Comparison of ENCODE assay signal across 23 mouse cellular contexts in genomic region chr15:5260183-5260582, GRCm38 (mm10). TPM values are rescaled to one million over a fixed set of nuclear protein-coding genes. Genes with fewer than 3 reads are reported as not detected.
DNase-seq lines count a peak whose midpoint lies in the region; ATAC-seq lines count a peak whose summit lies in the region.
"Had no signal": no experiment of that assay in that cellular context is flagged by ENCODE, and none has a peak within 500 bp of the region (broad histone marks: within the 10 kb centered on the region; RNA-seq: fewer than 3 reads in every experiment).

No protein-coding gene starts in this region.

- no peak overlapping the region for H3K4me2 ChIP-seq in hindbrain, embryonic 13.5 days
- H3K4me2 ChIP-seq in midbrain, embryonic 11.5 days = no peak overlapping the region
- no peak overlapping the region for H3K4me2 ChIP-seq in midbrain, embryonic 15.5 days
- no peak overlapping the region for H3K4me2 ChIP-seq in intestine, embryonic 15.5 days (replicated peaks)
- H3K4me2 ChIP-seq in neural tube, embryonic 14.5 days (ENCODE audit: low read depth, low read length) = no peak overlapping the region
- H3K4me2 ChIP-seq: embryonic facial prominence, embryonic 15.5 days; hindbrain, embryonic 14.5 days had no signal

- ATAC-seq in hindbrain, embryonic 13.5 days (ENCODE audit: low FRiP score) = peak; percentile 59
- ATAC-seq in midbrain, embryonic 11.5 days (ENCODE audit: low FRiP score) = no peak
- no peak for ATAC-seq in midbrain, embryonic 15.5 days (replicated peaks)
- peak; percentile 82 for ATAC-seq in intestine, embryonic 15.5 days
- peak; percentile 30; the same call in 1 of the 2 replicates for ATAC-seq in neural tube, embryonic 14.5 days (ENCODE audit: low read depth)
- ATAC-seq: Patski had no signal

- no peak overlapping the region for H3K4me3 ChIP-seq in hindbrain, embryonic 13.5 days
- H3K4me3 ChIP-seq in hindbrain, embryonic 10.5 days = no peak overlapping the region
- no peak overlapping the region for H3K4me3 ChIP-seq in midbrain, embryonic 11.5 days (ENCODE audit: low read depth, low read length)
- no peak overlapping the region for H3K4me3 ChIP-seq in midbrain, embryonic 15.5 days
- H3K4me3 ChIP-seq in intestine, embryonic 15.5 days (replicated peaks) = no peak overlapping the region
- H3K4me3 ChIP-seq in neural tube, embryonic 14.5 days (ENCODE audit: low read depth, low read length) = no peak overlapping the region
- H3K4me3 ChIP-seq: embryonic facial prominence, embryonic 15.5 days; layer of hippocampus, adult 2 months had no signal

- 40% methylated on average over 5 of the region's 5 CpGs for WGBS in hindbrain, embryonic 13.5 days
- WGBS in hindbrain, embryonic 10.5 days = 71% methylated on average over 5 of the region's 5 CpGs
- WGBS in midbrain, embryonic 11.5 days = 79% methylated on average over 5 of the region's 5 CpGs
- WGBS in midbrain, embryonic 15.5 days = 56% methylated on average over 5 of the region's 5 CpGs
- WGBS in intestine, embryonic 15.5 days = 56% methylated on average over 5 of the region's 5 CpGs
- WGBS in neural tube, embryonic 14.5 days = 30% methylated on average over 5 of the region's 5 CpGs

- peaks cover 12% of the 10 kb centered on the region for H3K4me1 ChIP-seq in hindbrain, embryonic 13.5 days (replicated peaks)
- no peaks in the 10 kb centered on the region for H3K4me1 ChIP-seq in hindbrain, embryonic 10.5 days (replicated peaks)
- H3K4me1 ChIP-seq in midbrain, embryonic 11.5 days (ENCODE audit: control insufficient read depth, insufficient read depth, low read length) = no peaks in the 10 kb centered on the region
- no peaks in the 10 kb centered on the region for H3K4me1 ChIP-seq in midbrain, embryonic 15.5 days
- H3K4me1 ChIP-seq in intestine, embryonic 15.5 days (replicated peaks) = no peaks in the 10 kb centered on the region
- H3K4me1 ChIP-seq in neural tube, embryonic 14.5 days (ENCODE audit: control insufficient read depth, insufficient read depth, low read length) = 0 out of 2 replicates have a peak, but pooled peaks cover 9% of the 10 kb centered on the region
- H3K4me1 ChIP-seq: embryonic facial prominence, embryonic 15.5 days had no signal

- H3K27ac ChIP-seq in hindbrain, embryonic 13.5 days = no peak overlapping the region
- no peak overlapping the region for H3K27ac ChIP-seq in hindbrain, embryonic 10.5 days
- no peak overlapping the region for H3K27ac ChIP-seq in midbrain, embryonic 11.5 days (ENCODE audit: low read depth, low read length)
- no peak overlapping the region for H3K27ac ChIP-seq in midbrain, embryonic 15.5 days
- no peak overlapping the region for H3K27ac ChIP-seq in intestine, embryonic 15.5 days
- no peak overlapping the region for H3K27ac ChIP-seq in neural tube, embryonic 14.5 days (ENCODE audit: low read depth, low read length)
- H3K27ac ChIP-seq: embryonic facial prominence, embryonic 15.5 days; hindbrain, embryonic 14.5 days; layer of hippocampus, adult 2 months had no signal

- DNase-seq in hindbrain, embryonic 10.5 days (ENCODE audit: low spot score) = no peak
- peak; percentile 6 for DNase-seq in midbrain, embryonic 11.5 days (ENCODE audit: low spot score, missing footprints)
- DNase-seq in left cerebral cortex, postnatal 14 days (ENCODE audit: low spot score in 2 of 2) = no peak
- DNase-seq: adrenal gland, postnatal 10 days; cerebellum, adult 11-12 months; cerebellum, postnatal 14 days; embryo, embryonic 11 days; gastrocnemius, postnatal 36 days; kidney, adult 9 months; layer of hippocampus, postnatal 36 days; liver, postnatal 0 days; lung, postnatal 14 days; right cerebral cortex, postnatal 14 days; spleen, adult 18-20 months; thymus, postnatal 25 days had no signal

- no peaks in the 10 kb centered on the region for H3K27me3 ChIP-seq in hindbrain, embryonic 13.5 days
- H3K27me3 ChIP-seq in hindbrain, embryonic 10.5 days (ENCODE audit: insufficient read depth, poor library complexity, severe bottlenecking) = no peaks in the 10 kb centered on the region
- no peaks in the 10 kb centered on the region for H3K27me3 ChIP-seq in midbrain, embryonic 11.5 days (ENCODE audit: control insufficient read depth, insufficient read depth, low read length)
- H3K27me3 ChIP-seq in midbrain, embryonic 15.5 days (replicated peaks) = no peaks in the 10 kb centered on the region
- no peaks in the 10 kb centered on the region for H3K27me3 ChIP-seq in intestine, embryonic 15.5 days (replicated peaks)
- H3K27me3 ChIP-seq in neural tube, embryonic 14.5 days (ENCODE audit: control insufficient read depth, insufficient read depth, low read length) = no peaks in the 10 kb centered on the region
- H3K27me3 ChIP-seq: embryonic facial prominence, embryonic 15.5 days; Patski had no signal

- H3K9ac ChIP-seq in hindbrain, embryonic 13.5 days = no peak overlapping the region
- H3K9ac ChIP-seq in midbrain, embryonic 11.5 days (ENCODE audit: low read length) = no peak overlapping the region
- H3K9ac ChIP-seq in midbrain, embryonic 15.5 days = no peak overlapping the region
- H3K9ac ChIP-seq in intestine, embryonic 15.5 days = no peak overlapping the region
- H3K9ac ChIP-seq in neural tube, embryonic 14.5 days (replicated peaks; ENCODE audit: low read depth, low read length) = no peak overlapping the region
- H3K9ac ChIP-seq: embryonic facial prominence, embryonic 15.5 days; hindbrain, embryonic 14.5 days; liver, postnatal 0 days had no signal

- H3K36me3 ChIP-seq in hindbrain, embryonic 13.5 days = no peaks in the 10 kb centered on the region
- no peaks in the 10 kb centered on the region for H3K36me3 ChIP-seq in hindbrain, embryonic 10.5 days
- no peaks in the 10 kb centered on the region for H3K36me3 ChIP-seq in midbrain, embryonic 11.5 days (ENCODE audit: control insufficient read depth, insufficient read depth, low read length)
- H3K36me3 ChIP-seq in midbrain, embryonic 15.5 days (replicated peaks) = no peaks in the 10 kb centered on the region
- no peaks in the 10 kb centered on the region for H3K36me3 ChIP-seq in intestine, embryonic 15.5 days
- no peaks in the 10 kb centered on the region for H3K36me3 ChIP-seq in neural tube, embryonic 14.5 days (ENCODE audit: control insufficient read depth, insufficient read depth, low read length)
- H3K36me3 ChIP-seq: embryonic facial prominence, embryonic 15.5 days had no signal

- H3K9me3 ChIP-seq in hindbrain, embryonic 13.5 days = no peaks in the 10 kb centered on the region
- H3K9me3 ChIP-seq in hindbrain, embryonic 10.5 days = no peaks in the 10 kb centered on the region
- H3K9me3 ChIP-seq in midbrain, embryonic 11.5 days (ENCODE audit: control insufficient read depth, low read length) = no peaks in the 10 kb centered on the region
- H3K9me3 ChIP-seq in midbrain, embryonic 15.5 days = no peaks in the 10 kb centered on the region
- no peaks in the 10 kb centered on the region for H3K9me3 ChIP-seq in intestine, embryonic 15.5 days
- H3K9me3 ChIP-seq in neural tube, embryonic 14.5 days (ENCODE audit: control insufficient read depth, low read length) = no peaks in the 10 kb centered on the region
- H3K9me3 ChIP-seq: embryonic facial prominence, embryonic 15.5 days had no signal

- intact Hi-C loops in left cerebral cortex, postnatal 14 days (cut with DNase I) = no loop called here

RNA-seq across cellular contexts. Expression of gene Ptger4, which starts 16.2 kb away (rescaled TPM):
- polyA plus RNA-seq in hindbrain, embryonic 13.5 days (2015; fragmentation: Nextera tagmentation; extraction: Ambion mirVana) = 2.8 and 3.5 TPM in 2 replicates
- 0.61 and 1.4 TPM in 2 replicates for polyA plus RNA-seq in hindbrain, embryonic 10.5 days (2016; fragmentation: Nextera tagmentation; extraction: Ambion mirVana)
- 0.38 and 0.81 TPM in 2 replicates for polyA plus RNA-seq in midbrain, embryonic 11.5 days (2014; fragmentation: Nextera tagmentation; extraction: Ambion mirVana)
- 1.3 and 1.6 TPM in 2 replicates for polyA plus RNA-seq in midbrain, embryonic 15.5 days (2015; fragmentation: Nextera tagmentation; extraction: Ambion mirVana)
- polyA plus RNA-seq in intestine, embryonic 15.5 days (2015; fragmentation: Nextera tagmentation; extraction: Ambion mirVana) = 5.0 and 5.4 TPM in 2 replicates
- polyA plus RNA-seq in neural tube, embryonic 14.5 days (2014; fragmentation: Nextera tagmentation; extraction: Ambion mirVana) = 5.8 and 5.9 TPM in 2 replicates
- 1 to 10 TPM; 2.4 TPM for total RNA-seq in left cerebral cortex, postnatal 14 days (2021)

Comparison
In these comparisons a context has a peak if more than half of its experiments do, and no peak if none do; other contexts are left out.
1. ATAC-seq: peak in hindbrain, embryonic 13.5 days (single experiment), intestine, embryonic 15.5 days (single experiment) and neural tube, embryonic 14.5 days (single experiment); none in midbrain, embryonic 11.5 days (single experiment) and midbrain, embryonic 15.5 days (single experiment).